Mouse (Mus musculus): ENCODE results near the gene Gatad1.
"Not testable (repeated sequence)": the region's sequence is repeated elsewhere in the genome, so short reads cannot be mapped to it uniquely, and the experiment has no call there.

The Gatad1 gene

DNA sequence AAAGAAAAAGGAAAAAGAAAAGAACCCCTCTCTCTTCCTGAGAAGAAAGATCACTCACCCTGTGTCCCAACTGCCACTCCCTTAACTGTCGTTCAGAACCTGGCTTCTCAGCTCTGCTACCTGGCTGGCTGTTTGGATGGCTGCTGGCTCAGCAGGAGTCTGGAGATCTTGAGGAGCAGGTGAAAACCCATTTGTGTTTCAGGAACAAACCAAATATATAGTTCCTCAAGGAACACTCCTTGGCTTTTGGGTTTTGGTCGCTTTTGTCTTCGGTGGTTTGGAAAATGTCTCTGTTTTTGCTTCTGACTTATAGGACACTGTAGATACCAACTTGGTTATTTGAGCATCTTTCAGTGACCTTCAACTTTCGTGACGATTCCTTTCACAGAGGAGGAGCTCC is at the start of gene Gatad1:
Gene Gatad1, minus strand, starts transcription at position 101 of the 400 bp plus-strand sequence.
- no peak for DNase-seq (ENCODE audit: low spot score)

DNA sequence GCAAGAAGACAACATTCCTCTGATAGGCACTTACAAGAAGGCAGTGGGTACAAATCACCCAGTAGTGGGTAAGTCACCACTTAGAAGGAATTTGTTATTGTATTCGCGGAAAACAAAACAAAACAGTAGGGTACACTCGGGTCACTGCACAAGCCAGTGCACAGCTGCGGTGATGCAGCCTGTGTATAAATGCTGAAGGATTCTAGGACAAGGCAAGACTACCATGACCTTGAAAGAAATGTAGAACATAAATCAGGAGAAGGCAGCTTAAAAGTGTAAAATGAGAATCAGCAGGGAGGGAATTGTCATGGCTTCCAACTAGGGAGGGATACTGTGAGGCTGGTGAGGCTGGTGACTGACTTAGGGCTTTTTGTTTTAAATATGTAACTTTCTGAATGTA is 45.2 kb upstream of the Gatad1 start:
- DNase-seq (ENCODE audit: low spot score) = no peak

GRCm38 (mm10) chr5:3700025-3700424 is 43.0 kb upstream of the Gatad1 start:
- no peak for DNase-seq (ENCODE audit: low spot score)

- no peak for DNase-seq (ENCODE audit: low spot score)
These were observed 39.0 kb upstream of the Gatad1 start for GRCm38 (mm10) chr5:3696031-3696430.

GRCm38 (mm10) chr5:3695191-3695590 is 38.2 kb upstream of the Gatad1 start:
- no peak for DNase-seq (ENCODE audit: low spot score)

GRCm38 (mm10) chr5:3692956-3693355 is 36.0 kb upstream of the Gatad1 start:
- DNase-seq (ENCODE audit: low spot score) = no peak

GRCm38 (mm10) chr5:3691283-3691682 is 34.3 kb upstream of the Gatad1 start:
- no peak for DNase-seq (ENCODE audit: low spot score)

GRCm38 (mm10) chr5:3688298-3688697 is 31.3 kb upstream of the Gatad1 start:
- DNase-seq (ENCODE audit: low spot score) = no peak

- peak; percentile 41 for DNase-seq (ENCODE audit: low spot score)
These were observed 13.1 kb upstream of the Gatad1 start for GRCm38 (mm10) chr5:3669938-3670554.

GRCm38 (mm10) chr5:3666585-3666984 is 9.6 kb upstream of the Gatad1 start:
- peak; percentile 71 for DNase-seq (ENCODE audit: low spot score)

GRCm38 (mm10) chr5:3665225-3665624 is 8.2 kb upstream of the Gatad1 start:
- DNase-seq (ENCODE audit: low spot score) = no peak

DNA sequence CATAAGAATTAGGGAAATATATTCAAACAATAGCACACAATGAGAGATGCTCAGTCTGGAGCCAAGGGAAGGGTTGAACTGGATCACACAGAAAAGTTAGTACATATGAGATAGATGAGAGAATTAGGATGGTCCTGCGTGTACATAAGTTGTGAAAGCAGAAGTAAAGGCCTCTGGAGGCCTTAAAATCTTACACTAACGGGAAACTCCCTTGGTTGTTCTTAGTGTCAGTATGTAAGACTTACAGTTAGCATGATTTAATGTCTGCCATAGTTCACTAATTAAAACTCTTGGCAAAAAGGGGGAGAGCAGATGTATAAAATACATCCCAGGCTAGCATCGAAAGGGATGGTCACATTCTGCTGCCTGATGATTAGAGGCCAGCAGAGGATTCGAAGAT is 3.2 kb downstream of the Gatad1 start:
- no peak for DNase-seq (ENCODE audit: low spot score)

- not testable (repeated sequence) for DNase-seq (ENCODE audit: low spot score)
These were observed 3.9 kb downstream of the Gatad1 start for GRCm38 (mm10) chr5:3652903-3653575.

DNA sequence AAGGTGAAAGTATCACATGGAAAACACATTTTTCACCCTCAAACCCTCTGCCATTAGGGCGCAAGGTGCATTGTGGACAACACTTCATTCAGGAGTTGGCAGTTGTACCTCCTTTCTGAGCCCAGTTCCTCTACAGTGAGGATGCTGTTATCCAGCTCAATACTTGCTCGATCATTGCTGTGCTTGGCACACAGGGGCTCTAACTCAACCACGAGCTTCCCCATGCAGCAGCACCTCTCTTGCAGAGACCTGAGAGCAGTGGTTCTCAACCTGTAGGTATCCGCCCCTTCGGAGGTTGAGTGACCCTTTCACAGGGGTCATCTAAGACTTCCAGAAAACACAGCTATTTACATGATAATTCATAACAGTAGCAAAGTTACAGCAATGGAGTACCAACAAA is 5.4 kb downstream of the Gatad1 start:
- DNase-seq (ENCODE audit: low spot score) = no peak

DNA sequence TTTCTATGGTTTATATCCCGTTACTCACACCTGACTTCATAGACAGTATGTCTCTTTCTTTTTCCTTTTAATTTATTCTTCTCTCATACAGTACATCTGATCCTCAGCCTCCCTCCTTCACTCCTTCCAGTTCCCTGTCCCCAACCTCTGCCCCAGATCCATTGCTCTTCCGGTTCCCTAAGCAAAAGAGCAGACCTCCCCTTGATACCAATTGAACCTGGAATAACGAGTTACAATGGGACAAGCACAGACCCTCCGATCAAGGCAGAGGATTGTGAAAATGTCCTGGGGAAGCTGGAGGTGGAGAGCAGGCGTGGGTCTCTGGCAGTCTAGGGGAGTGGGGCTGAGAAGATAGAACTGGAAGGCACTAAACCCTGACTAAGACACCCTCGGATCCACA is 6.1 kb downstream of the Gatad1 start, which contains the start of gene Tmbim7:
Gene Tmbim7, plus strand, starts transcription at position 301 of the 400 bp plus-strand sequence.
- no peak for DNase-seq (ENCODE audit: low spot score)

GRCm38 (mm10) chr5:3648849-3649210 is 8.2 kb downstream of the Gatad1 start:
- no peak for DNase-seq (ENCODE audit: low spot score)

- DNase-seq (ENCODE audit: low spot score) = no peak
These were observed 8.7 kb downstream of the Gatad1 start for GRCm38 (mm10) chr5:3648206-3648848.

DNA sequence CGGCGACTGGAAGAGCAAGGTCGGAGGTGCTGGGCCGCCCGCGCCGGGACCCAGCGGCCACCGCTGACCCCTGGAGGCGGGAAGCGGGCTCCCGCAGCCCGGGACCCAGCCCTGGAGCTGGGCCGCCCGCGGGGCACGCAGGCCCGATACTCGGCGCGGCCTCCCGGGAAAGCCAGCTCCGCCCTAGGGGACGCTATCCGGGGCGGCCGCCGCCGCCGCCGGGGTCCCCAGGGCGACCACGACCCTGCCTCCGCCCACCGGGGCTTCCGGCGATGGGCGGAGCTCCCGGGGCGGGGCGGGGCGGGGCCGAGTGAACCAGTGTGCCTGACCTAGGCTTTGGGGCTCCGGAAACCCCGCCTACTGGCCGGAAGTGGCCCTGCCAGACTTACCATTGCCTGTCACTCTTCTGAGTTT is 9.3 kb downstream of the Gatad1 start:
- DNase-seq (ENCODE audit: low spot score) = peak; percentile 89

- peak; percentile 57 for DNase-seq (ENCODE audit: low spot score)
These were observed 9.8 kb downstream of the Gatad1 start for GRCm38 (mm10) chr5:3646991-3647707.

DNA sequence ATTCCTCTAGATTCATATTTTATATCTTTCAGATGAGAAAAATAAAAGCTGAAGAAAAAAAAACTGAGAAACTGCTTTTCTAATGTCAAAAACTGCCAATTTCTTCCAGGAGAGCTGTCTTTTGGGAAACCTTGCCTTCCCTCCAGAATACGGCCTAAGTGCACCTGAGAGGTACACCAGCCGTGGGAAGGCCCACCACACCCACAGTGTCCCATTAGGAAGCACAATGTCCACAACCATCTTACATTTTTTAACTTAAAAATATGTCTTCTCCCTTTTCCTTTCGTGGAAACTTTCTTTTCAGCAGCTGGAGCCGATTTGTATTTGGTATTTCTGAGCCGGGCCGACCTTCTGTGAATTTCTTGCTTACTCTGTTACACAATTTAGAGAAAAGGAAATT is 10.4 kb downstream of the Gatad1 start:
- no peak for DNase-seq (ENCODE audit: low spot score)

GRCm38 (mm10) chr5:3645326-3645725 is 11.7 kb downstream of the Gatad1 start:
- DNase-seq (ENCODE audit: low spot score) = no peak

GRCm38 (mm10) chr5:3644621-3645020 is 12.4 kb downstream of the Gatad1 start:
- no peak for DNase-seq (ENCODE audit: low spot score)

GRCm38 (mm10) chr5:3635286-3635685 is 21.7 kb downstream of the Gatad1 start:
- DNase-seq (ENCODE audit: low spot score) = no peak
